Mouse (Mus musculus): ENCODE measurements around the gene Csmd2.

The Csmd2 gene

GRCm38 (mm10) chr4:127987784-127988455 lies at the start of gene Csmd2:
Gene Csmd2, plus strand, starts transcription at chr4:127987857.
- DNase-seq (ENCODE audit: extremely low spot score, low spot score): peak; percentile 50

DNA sequence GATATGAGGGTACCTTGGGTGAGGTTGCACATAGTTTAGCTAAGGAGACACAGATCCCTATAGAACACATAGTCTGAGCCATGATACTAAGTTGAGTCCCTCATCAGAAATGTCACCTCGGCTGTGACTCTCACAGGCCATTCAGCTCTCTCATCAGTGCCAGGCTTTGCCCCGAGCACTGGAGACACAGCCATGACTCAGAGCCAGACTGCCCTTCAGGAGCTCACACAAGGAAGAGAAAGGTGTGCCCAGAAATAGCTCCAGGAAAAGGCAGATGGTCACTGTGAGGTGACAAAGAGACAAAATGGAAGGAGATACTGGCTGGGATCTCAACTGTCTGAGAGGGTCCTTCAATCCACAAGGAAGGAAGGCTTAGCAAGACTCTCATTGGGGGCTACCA lies 40.0 kb upstream of the Csmd2 start:
- no peak for DNase-seq (ENCODE audit: extremely low spot score, low spot score)

DNA sequence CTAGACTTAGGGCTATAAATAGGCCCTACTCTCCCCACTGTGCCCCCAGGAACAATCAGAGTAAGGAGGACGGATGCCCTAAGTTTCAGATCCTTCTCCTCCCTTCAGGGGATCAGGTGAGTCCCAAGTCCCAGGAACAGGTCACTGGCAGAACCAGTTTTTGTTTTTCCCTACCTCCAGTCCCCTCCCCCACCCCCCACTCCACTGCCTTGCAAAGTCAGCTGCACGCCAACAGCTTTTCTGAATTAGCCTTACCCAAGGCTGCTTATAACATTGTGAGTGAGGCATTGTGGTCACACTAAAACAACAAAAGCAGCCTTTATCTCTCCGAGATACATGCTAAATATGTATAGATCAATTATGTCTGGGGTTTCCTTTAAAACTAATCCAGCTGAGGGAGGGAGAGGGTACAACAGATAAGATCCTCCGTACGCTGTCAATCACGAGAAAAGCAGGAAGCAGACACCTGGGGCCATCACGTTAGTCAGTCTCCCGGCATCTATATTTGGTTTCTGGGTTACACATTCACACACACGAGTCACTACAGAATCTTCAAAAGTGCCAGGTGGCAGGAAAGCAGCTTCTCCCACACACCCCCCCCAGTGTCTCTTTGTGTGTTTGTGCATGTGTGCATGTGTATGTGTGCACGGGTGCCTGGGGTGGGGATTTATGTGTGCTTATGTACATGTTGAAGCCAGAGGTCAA lies 34.5 kb upstream of the Csmd2 start:
- DNase-seq (ENCODE audit: extremely low spot score, low spot score): no peak

DNA sequence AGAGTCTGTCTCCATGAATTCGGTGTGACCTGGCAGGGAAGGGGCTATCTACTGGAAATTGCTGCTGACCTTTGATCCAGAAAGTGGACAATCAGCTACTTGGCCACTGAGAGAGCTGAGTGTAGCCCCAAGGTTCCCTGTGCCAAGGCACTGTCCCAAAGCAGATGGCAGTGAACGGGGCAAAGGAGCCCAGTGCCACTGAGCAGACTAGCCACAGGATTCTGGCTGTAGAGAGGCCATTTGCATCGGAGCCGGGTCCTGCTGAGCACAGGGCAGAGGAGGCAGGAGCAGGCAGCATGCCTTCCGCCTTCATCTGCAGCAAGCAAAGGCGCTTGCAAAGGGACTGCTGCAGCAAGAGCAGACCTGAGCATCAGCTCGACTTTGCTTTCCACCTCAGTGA lies 18.6 kb upstream of the Csmd2 start:
- DNase-seq (ENCODE audit: extremely low spot score, low spot score): no peak

DNA sequence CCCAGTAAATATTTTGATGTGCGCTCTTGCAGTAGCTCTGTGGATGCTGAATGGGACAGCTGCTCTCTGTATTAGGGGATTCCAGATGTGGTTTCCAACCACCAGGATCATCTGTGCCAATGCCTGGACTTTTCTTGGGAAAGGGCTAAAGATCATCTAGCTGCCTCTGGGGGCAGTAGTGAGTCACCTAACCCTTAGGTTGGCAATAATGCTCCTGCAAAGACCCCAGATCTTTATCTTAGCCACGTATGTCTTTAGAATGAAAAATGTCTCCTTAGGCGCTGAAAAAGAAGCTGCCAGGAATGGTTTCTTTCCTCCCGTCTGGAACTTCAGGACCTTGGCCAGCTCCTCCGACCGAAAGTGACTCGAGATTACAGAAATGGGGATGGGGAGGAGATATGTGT lies 17.6 kb upstream of the Csmd2 start:
- peak; percentile 68 for DNase-seq (ENCODE audit: extremely low spot score, low spot score)

DNA sequence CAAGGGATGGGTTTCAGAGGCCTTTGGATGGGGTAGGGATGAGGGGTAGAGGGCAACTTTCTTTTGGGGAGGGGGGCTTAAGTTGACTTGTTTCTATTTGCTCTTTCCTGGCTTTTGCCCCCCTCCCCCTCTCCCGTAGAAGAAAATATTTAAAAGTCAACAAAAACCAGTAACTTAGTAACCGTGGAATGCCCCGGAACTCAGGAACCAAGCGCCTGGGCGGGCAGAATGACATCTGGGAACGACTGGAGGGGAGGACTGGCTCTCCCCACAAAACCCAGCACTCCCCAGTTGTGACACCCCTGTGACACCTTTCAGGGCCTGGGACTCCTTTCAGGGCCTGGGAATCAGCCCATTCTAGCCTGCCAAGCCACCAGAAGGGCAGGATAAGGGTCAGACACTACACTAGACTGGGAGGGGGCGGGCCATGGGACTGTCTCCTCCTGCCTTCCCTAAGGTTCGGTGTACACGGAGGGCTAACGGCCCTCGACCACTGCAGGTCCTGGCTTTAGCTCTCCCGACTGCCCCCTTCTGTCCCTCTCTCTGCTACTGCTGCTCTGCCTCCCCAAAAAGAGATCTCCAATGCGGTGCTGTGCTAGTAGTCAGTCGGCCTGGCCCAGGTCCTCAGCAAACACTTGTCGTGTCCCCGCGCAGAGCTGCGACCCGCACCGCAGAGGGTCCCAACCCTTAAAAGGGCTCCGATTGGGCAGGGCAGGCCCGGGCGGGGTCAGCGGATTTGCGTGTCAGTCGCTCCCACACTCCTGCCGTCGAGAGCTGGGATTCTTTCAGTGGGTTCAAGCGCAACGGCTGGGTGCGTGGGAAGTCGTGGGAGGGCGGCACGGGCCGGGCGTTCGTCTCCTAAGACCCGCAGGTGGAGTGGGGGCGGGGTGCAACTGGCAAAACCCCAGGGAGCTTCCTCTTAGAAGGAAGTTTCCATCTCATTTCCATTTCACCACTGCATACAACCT lies 16.5 kb upstream of the Csmd2 start, which contains the start of gene CK137956:
Gene CK137956, minus strand, starts transcription at position 51 of the 968 bp plus-strand sequence.
- peak; percentile 21 for DNase-seq (ENCODE audit: extremely low spot score, low spot score)

- no peak for DNase-seq (ENCODE audit: extremely low spot score, low spot score)
These were observed 14.7 kb upstream of the Csmd2 start for GRCm38 (mm10) chr4:127972976-127973375.

DNA sequence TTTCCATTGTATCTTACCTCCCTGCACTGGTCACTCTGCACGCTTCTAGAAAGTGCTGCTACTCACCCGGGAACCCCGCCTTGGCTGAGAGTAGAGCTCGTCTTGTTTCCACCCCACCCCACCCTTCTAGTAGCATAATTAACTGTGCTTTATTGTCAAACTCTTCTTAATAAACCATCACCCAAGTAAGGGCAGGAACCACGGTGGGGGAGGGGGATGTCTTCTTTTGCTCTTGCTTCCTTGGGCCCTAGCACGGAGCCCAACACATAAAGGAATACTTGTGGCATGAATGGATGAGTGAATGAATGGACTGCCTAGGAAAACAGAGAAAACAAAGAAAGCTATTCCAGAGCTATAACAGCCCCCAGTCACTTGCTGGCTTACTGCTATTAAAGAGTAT lies 6.5 kb upstream of the Csmd2 start:
- no peak for DNase-seq (ENCODE audit: extremely low spot score, low spot score)

DNA sequence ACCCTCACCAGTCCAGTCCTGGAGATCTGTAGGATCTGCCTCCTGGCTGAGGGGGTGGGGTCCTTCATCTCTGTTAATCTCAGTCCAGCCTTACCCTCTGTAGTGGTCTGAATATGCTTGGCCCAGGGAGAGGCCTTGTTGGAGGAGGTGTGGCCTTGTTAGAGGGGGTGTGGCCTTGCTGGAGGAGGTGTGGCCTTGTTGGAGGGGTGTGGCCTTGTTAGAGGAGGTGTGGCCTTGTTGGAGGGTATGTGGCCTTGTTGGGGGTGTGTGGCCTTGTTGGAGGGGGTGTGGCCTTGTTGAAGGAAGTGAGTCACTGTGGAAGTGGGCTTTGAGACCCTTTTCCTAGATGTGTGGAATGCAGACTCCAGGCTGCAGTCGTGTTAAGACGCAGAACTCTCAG lies 3.2 kb upstream of the Csmd2 start:
- no peak for DNase-seq (ENCODE audit: extremely low spot score, low spot score)

GRCm38 (mm10) chr4:127985874-127986273 lies 1.8 kb upstream of the Csmd2 start:
- DNase-seq (ENCODE audit: extremely low spot score, low spot score): peak; percentile 13

GRCm38 (mm10) chr4:127986491-127987075 lies 1.1 kb upstream of the Csmd2 start:
- DNase-seq (ENCODE audit: extremely low spot score, low spot score): peak; percentile 39

- peak; percentile 35 for DNase-seq (ENCODE audit: extremely low spot score, low spot score)
These were observed 387 bp upstream of the Csmd2 start for GRCm38 (mm10) chr4:127987270-127987669.

DNA sequence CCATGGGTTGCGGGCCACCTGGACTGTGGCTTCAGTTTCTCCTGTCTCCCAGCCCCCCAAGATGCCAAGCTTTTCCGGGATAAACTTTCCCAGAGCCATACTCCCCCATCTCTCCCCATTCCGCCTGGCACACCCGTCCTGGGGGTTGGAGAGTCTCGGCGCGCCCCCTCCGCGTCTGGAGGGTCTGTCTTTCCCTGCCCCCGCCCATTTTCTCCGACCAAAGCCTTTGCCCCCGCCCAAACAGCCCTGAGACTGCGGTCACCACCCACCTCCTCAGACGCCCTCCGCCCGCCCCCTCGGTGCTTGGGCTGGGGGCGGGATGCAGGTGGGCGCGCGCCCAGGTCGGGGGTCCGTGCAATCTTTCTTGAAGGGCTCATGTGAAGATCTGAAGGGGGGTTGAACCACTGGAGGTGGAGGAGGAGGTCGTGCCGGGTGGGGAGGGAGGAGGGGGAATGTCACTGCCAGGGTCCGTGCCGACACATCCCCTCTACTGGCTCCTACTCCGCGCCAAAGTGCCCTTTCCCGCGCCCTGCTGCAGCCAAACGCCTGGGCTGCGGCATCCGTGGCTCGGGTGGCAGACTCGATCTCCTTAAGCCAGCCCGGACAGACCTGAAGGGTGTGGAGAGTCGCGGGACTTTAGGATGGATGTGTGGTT lies 996 bp downstream of the Csmd2 start:
- no peak for DNase-seq (ENCODE audit: extremely low spot score, low spot score)

- DNase-seq (ENCODE audit: extremely low spot score, low spot score): peak; percentile 39
These were observed 1.8 kb downstream of the Csmd2 start for GRCm38 (mm10) chr4:127989347-127989995.

DNA sequence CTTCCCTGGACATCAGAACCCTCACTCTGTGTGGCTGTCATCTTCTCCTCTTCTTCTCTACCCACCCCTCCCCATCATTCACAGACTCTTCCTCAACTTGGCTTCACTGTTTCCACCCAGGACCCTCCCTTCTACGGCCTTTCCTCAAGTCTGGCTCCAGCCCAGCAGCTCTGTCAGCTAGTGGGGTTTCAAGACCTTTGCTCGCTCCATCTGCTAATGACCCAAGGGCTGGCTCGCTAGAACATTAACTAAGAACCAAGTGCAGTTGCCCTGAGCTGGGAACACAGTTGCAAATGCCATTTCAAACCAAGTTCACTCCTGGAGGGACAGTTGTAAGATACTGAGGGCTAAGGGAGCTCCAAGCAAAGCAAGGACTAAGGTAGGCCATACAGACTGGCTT lies 11.6 kb downstream of the Csmd2 start:
- no peak for DNase-seq (ENCODE audit: extremely low spot score, low spot score)

GRCm38 (mm10) chr4:128002638-128003101 lies 15.0 kb downstream of the Csmd2 start:
- no peak for DNase-seq (ENCODE audit: extremely low spot score, low spot score)

- no peak for DNase-seq (ENCODE audit: extremely low spot score, low spot score)
These were observed 17.3 kb downstream of the Csmd2 start for GRCm38 (mm10) chr4:128004797-128005452.

DNA sequence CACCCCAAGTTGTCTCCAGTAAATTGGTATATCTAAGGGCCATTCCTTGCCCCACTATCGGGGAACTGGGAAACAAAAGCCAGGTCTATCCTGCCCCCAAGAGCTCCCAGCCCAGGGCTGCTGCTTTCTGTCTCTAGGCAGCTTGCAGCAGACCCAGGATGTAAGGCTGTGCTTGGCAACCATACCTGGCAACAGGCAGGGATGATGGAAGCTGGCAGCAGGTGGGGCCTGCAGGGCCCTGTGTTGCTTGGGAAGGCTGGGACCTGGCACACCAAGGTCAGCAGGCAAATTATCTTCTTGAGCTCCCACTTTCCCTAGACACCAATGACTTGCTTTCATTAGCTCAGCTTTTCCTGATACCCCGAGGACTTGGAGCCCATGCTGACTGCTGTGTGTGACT lies 31.8 kb downstream of the Csmd2 start:
- DNase-seq (ENCODE audit: extremely low spot score, low spot score): no peak

- DNase-seq (ENCODE audit: extremely low spot score, low spot score): no peak
These were observed 40.6 kb downstream of the Csmd2 start for GRCm38 (mm10) chr4:128028294-128028693.

- no peak for DNase-seq (ENCODE audit: extremely low spot score, low spot score)
These were observed 54.2 kb downstream of the Csmd2 start for GRCm38 (mm10) chr4:128041901-128042300.
